Mouse (Mus musculus) embryonic fibroblast, embryonic 13.5 days (primary cell): ENCODE measurements around the gene Olfr1380. TPM values are rescaled to one million over a fixed set of nuclear protein-coding genes. Genes with fewer than 3 reads are reported as not detected.
"Not testable (repeated sequence)": the region's sequence is repeated elsewhere in the genome, so short reads cannot be mapped to it uniquely, and the experiment has no call there.

Experiments
- H3K27ac ChIP-seq: 2 replicates; pipeline ENCODE4 v1.5.1; 2012; ENCODE audit warnings: low read length, control low read depth, inconsistent platforms; ENCODE audit not compliant: insufficient read depth
- H3K4me1 ChIP-seq: 2 replicates; pipeline ENCODE4 v1.6.1; 2011; ENCODE audit warnings: low read length; ENCODE audit not compliant: control insufficient read depth, insufficient read depth
- H3K4me3 ChIP-seq: 2 replicates; pipeline ENCODE4 v1.5.1; 2011; ENCODE audit warnings: mild to moderate bottlenecking, control low read depth, low read length; ENCODE audit not compliant: insufficient read depth
- CTCF ChIP-seq: IDR thresholded peaks from 2 replicates; pipeline ENCODE4 v1.5.1; 2011; ENCODE audit warnings: mild to moderate bottlenecking, control low read depth, low read length, moderate library complexity, borderline replicate concordance; ENCODE audit not compliant: insufficient read depth
- POLR2A ChIP-seq: IDR thresholded peaks from 2 replicates; pipeline ENCODE4 v1.6.1; 2011; ENCODE audit warnings: low read depth, mild to moderate bottlenecking, control low read depth, low read length, moderate library complexity
- polyA plus RNA-seq: library from polyadenylated mRNA; stranded (reverse); fragments of >200 nt; gene quantifications from 2 replicates; pipeline ENCODE4 v1.2.4, GENCODE M21; 2011; ENCODE audit warnings: low read depth; ENCODE audit not compliant: missing spikeins, insufficient read length

Gene Olfr1380
- not detected in 2 replicates for polyA plus RNA-seq

DNA sequence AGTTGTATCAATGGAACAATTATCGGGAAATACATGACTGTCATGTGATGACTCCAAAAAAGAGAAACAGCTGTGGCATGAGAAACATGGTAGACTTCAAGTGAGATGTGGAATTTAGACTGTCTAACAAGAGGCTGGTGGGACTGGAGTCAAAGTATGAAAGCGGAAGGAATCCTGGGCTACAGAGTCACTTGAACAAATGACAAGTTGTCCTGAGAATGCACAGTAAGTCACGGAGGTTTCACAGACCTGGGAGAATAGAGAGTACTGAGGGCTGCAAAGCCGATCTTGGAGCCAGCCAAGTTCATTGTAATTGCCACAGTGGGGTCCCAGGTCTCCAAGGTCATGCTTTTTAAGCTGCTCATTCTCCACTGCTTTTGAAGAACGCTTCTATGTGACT, at the start of gene Olfr1380:
Olfr1380 (plus strand) TSS at position 301 of the 400 bp plus-strand sequence.
- H3K4me3 ChIP-seq, H3K27ac ChIP-seq, H3K4me1 ChIP-seq: not testable (repeated sequence)

DNA sequence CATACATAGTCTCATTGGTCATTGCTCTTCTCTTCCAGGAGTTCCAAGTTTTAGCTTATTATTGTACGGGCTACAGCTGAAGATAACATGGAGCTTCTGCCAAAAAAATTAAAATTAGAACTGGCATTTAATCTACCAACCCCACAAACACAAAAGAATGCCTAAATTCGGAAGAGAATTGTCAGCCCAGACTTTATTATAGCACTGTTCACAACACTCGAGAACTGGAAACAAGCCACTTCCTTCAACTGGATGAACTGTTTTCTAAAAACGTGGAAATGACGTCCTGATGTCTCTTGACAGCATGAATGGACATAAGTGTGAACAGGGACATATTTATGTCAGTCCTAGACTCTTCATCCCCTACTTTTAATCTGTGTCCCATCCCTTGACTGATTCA, 38.6 kb upstream of the Olfr1380 start:
- Histone ChIP-seq H3K4me1 (no peaks in the 10 kb centered on the region), H3K4me3 (no peak overlapping the region), H3K27ac (no peak overlapping the region)
- TF ChIP-seq CTCF (no peak), POLR2A (no peak)

DNA sequence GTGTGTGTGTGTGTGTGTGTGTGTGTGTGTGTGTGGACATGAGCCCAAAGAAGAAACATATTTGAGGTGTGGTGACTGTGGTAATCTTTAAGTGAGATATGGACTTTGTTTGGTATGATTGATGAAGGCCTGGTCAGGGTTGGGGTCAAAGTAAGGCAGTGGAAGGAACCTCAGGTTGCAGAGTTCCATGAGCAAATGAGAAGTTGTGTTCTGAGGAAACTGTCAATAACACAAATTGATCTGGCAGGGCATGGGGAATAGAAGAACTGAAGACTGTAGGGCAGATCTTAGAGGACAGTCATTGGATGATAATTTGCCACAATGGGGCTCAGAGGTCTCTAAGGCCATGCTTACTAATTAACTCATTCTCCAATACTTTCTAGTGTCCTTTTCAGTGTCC, 37.3 kb upstream of the Olfr1380 start, which contains the start of gene Olfr1383:
Olfr1383 (plus strand) TSS at position 301 of the 400 bp plus-strand sequence.
- no peaks in the 10 kb centered on the region for H3K4me1 ChIP-seq
- H3K27ac ChIP-seq, result no peak within 1 kb of the TSS
- TF ChIP-seq CTCF, result no peak
- TF ChIP-seq POLR2A, result no peak
- no peak within 1 kb of the TSS for H3K4me3 ChIP-seq

GRCm38 (mm10) chr11:49527947-49528346, 28.7 kb upstream of the Olfr1380 start, which contains the start of gene Olfr1382:
TSS of gene Olfr1382 (plus strand) at chr11:49528247.
- Histone ChIP-seq H3K27ac (no peak within 1 kb of the TSS), H3K4me3 (no peak within 1 kb of the TSS), H3K4me1 (no peaks in the 10 kb centered on the region)
- no peak for TF ChIP-seq POLR2A
- no peak for TF ChIP-seq CTCF

- Histone ChIP-seq H3K4me3 (no peak overlapping the region), H3K27ac (peak overlapping the region; percentile 11; the same call in 1 of the 2 replicates), H3K4me1 (no peaks in the 10 kb centered on the region)
- TF ChIP-seq CTCF, result no peak
- TF ChIP-seq POLR2A, result no peak
Observed at GRCm38 (mm10) chr11:49532761-49533160, 23.9 kb upstream of the Olfr1380 start.

DNA sequence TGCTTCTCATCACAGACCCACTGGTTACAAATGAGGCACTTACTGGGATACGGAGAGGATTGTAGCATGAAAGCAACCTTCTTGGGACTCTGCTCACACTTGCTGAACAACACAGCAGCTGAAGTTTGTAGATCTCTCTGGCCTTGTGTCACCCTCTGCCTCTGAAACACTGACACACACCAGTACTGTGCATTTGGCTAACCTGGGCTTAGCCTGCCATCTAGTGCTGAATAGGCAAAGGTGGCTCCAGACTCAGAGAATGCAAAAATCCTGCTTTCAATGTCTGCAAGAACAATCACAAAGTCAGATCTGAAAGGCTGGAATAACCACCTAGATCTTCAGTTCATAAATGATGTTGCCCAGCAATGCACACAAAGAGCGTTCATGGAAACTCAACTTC, 20.0 kb upstream of the Olfr1380 start:
- not testable (repeated sequence) for H3K4me1 ChIP-seq, H3K4me3 ChIP-seq, H3K27ac ChIP-seq
- peak; percentile 55; the same call in 1 of the 2 replicates for TF ChIP-seq CTCF

- not testable (repeated sequence) for H3K4me1 ChIP-seq, H3K27ac ChIP-seq, H3K4me3 ChIP-seq
Observed at GRCm38 (mm10) chr11:49543149-49543548, 13.5 kb upstream of the Olfr1380 start, which contains the start of gene Olfr1381. TSS of gene Olfr1381 (plus strand) at chr11:49543449.

DNA sequence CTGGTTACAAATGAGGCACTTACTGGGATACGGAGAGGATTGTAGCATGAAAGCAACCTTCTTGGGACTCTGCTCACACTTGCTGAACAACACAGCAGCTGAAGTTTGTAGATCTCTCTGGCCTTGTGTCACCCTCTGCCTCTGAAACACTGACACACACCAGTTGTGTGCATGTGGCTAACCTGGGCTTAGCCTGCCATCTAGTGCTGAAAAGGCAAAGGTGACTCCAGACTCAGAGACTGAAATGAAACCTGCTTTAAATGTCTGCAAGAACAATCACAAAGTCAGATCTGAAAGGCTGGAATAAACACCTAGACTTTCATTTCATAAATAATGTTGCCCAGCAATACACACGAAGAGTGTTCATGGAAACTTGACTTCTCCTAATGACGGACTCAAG, 2.6 kb upstream of the Olfr1380 start:
- H3K27ac ChIP-seq, H3K4me3 ChIP-seq, H3K4me1 ChIP-seq: not testable (repeated sequence)
- TF ChIP-seq CTCF, result peak; percentile 65; the same call in 1 of the 2 replicates

GRCm38 (mm10) chr11:49575054-49575453, 18.4 kb downstream of the Olfr1380 start:
- H3K4me1 ChIP-seq, H3K27ac ChIP-seq, H3K4me3 ChIP-seq: not testable (repeated sequence)

GRCm38 (mm10) chr11:49580452-49580851, 23.8 kb downstream of the Olfr1380 start:
- not testable (repeated sequence) for H3K27ac ChIP-seq, H3K4me3 ChIP-seq, H3K4me1 ChIP-seq

GRCm38 (mm10) chr11:49590213-49590612, 33.5 kb downstream of the Olfr1380 start:
- no peak for TF ChIP-seq CTCF
- TF ChIP-seq POLR2A, result no peak
- Histone ChIP-seq H3K27ac (no peak overlapping the region), H3K4me1 (no peaks in the 10 kb centered on the region), H3K4me3 (no peak overlapping the region)

GRCm38 (mm10) chr11:49597149-49597548, 40.5 kb downstream of the Olfr1380 start:
- not testable (repeated sequence) for H3K4me1 ChIP-seq, H3K4me3 ChIP-seq, H3K27ac ChIP-seq

DNA sequence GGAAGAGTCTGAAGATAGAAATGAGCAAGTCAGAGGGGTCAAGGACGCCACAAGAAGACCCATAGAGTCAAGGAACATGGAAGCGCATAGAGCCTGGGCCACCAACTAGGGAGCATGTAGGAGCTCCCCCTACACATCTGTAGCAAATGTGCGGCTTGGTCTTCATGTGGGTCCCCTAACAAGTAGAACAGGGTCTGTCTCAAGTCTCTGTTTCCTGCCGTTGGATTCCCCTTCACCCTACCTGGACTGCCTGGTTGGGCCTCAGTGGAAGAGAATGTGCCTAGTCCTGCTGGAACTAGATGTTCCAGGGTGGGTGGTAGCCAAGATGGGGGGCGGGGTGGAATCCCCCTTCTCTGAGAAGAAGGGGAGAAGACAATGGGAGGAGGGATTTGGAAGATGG, 51.6 kb downstream of the Olfr1380 start:
- H3K4me3 ChIP-seq, H3K27ac ChIP-seq, H3K4me1 ChIP-seq: not testable (repeated sequence)

- H3K4me3 ChIP-seq, result peak within 1 kb of the TSS; percentile 76
- H3K27ac ChIP-seq, H3K4me1 ChIP-seq: not testable (repeated sequence)
Observed at GRCm38 (mm10) chr11:49608938-49609867, 52.5 kb downstream of the Olfr1380 start, which contains the start of gene Flt4. TSS of gene Flt4 (plus strand) at chr11:49609263.
